Mouse (Mus musculus): Measurements from ENCODE around the gene B020031M17Rik. TPM values are rescaled to one million over a fixed set of nuclear protein-coding genes. Genes with fewer than 3 reads are reported as not detected.
"Not testable (repeated sequence)": the region's sequence is repeated elsewhere in the genome, so short reads cannot be mapped to it uniquely, and the experiment has no call there.

B020031M17Rik gene
- not detected for total RNA-seq (2021)

- intact Hi-C loops (cut with DNase I); DNase-seq: not testable (repeated sequence)
Measured at GRCm38 (mm10) chr13:119950706-119951105, at the start of gene B020031M17Rik. Gene B020031M17Rik (minus strand): TSS chr13:119950806.

GRCm38 (mm10) chr13:119999215-119999614, 48.6 kb upstream of the B020031M17Rik start:
- DNase-seq; intact Hi-C loops (cut with DNase I): not testable (repeated sequence)

GRCm38 (mm10) chr13:119998442-119999086, 48.0 kb upstream of the B020031M17Rik start:
- DNase-seq; intact Hi-C loops (cut with DNase I): not testable (repeated sequence)

GRCm38 (mm10) chr13:119991917-119992496, 41.4 kb upstream of the B020031M17Rik start:
- intact Hi-C loops (cut with DNase I); DNase-seq: not testable (repeated sequence)

GRCm38 (mm10) chr13:119991264-119991663, 40.7 kb upstream of the B020031M17Rik start:
- DNase-seq; intact Hi-C loops (cut with DNase I): not testable (repeated sequence)

GRCm38 (mm10) chr13:119969163-119969562, 18.6 kb upstream of the B020031M17Rik start:
- intact Hi-C loops (cut with DNase I); DNase-seq: not testable (repeated sequence)

- DNase-seq; intact Hi-C loops (cut with DNase I): not testable (repeated sequence)
Measured at GRCm38 (mm10) chr13:119968193-119968592, 17.6 kb upstream of the B020031M17Rik start.

- intact Hi-C loops (cut with DNase I): not testable (repeated sequence)
- DNase-seq: peak; percentile 29
Measured at GRCm38 (mm10) chr13:119965968-119966367, 15.4 kb upstream of the B020031M17Rik start.

- DNase-seq; intact Hi-C loops (cut with DNase I): not testable (repeated sequence)
Measured at GRCm38 (mm10) chr13:119965302-119965952, 14.8 kb upstream of the B020031M17Rik start.

GRCm38 (mm10) chr13:119962856-119963255, 12.2 kb upstream of the B020031M17Rik start:
- DNase-seq; intact Hi-C loops (cut with DNase I): not testable (repeated sequence)

GRCm38 (mm10) chr13:119955567-119955966, 5.0 kb upstream of the B020031M17Rik start:
- DNase-seq; intact Hi-C loops (cut with DNase I): not testable (repeated sequence)

- intact Hi-C loops (cut with DNase I); DNase-seq: not testable (repeated sequence)
Measured at GRCm38 (mm10) chr13:119955089-119955488, 4.5 kb upstream of the B020031M17Rik start.

- intact Hi-C loops (cut with DNase I); DNase-seq: not testable (repeated sequence)
Measured at GRCm38 (mm10) chr13:119929172-119929571, 21.4 kb downstream of the B020031M17Rik start, which contains the start of gene Gm21761. Gene Gm21761 (minus strand): TSS chr13:119929272.

GRCm38 (mm10) chr13:119924597-119925340, 25.8 kb downstream of the B020031M17Rik start:
- DNase-seq; intact Hi-C loops (cut with DNase I): not testable (repeated sequence)

- DNase-seq; intact Hi-C loops (cut with DNase I): not testable (repeated sequence)
Measured at GRCm38 (mm10) chr13:119916966-119917722, 33.5 kb downstream of the B020031M17Rik start.

- intact Hi-C loops (cut with DNase I); DNase-seq: not testable (repeated sequence)
Measured at GRCm38 (mm10) chr13:119916449-119916848, 34.2 kb downstream of the B020031M17Rik start.

Data from left cerebral cortex, postnatal 4 days (tissue).